Mouse (Mus musculus) brain, adult 10 weeks (tissue): ENCODE results near the gene Vstm2a. TPM values are rescaled to one million over a fixed set of nuclear protein-coding genes. Genes with fewer than 3 reads are reported as not detected.

Experiments used
- polyA plus RNA-seq: library from polyadenylated mRNA; stranded (reverse); fragments of 350-450 nt; fragmentation: Illumina TruSeq; extraction: RNeasy Lipid Tissue Mini Kit (QIAGEN cat#74804); gene quantifications from one replicate; pipeline ENCODE4 v1.2.3, GENCODE M21; 2015; ENCODE audit warnings: low read depth, low replicate concordance

Gene Vstm2a
- polyA plus RNA-seq, result 125 TPM

GRCm38 (mm10) chr11:16257473-16257921 lies at the start of gene Vstm2a:
Vstm2a (plus strand) TSS chr11:16257724.

